Mouse (Mus musculus) midbrain, embryonic 10.5 days (tissue): ENCODE measurements around the gene Gm9970. TPM values are rescaled to one million over a fixed set of nuclear protein-coding genes. Genes with fewer than 3 reads are reported as not detected.
"Not testable (repeated sequence)": the region's sequence is repeated elsewhere in the genome, so short reads cannot be mapped to it uniquely, and the experiment has no call there.

Source experiments
- DNase-seq: peaks from one replicate; pipeline ENCODE4 v3.0.0-alpha.2; 2017; ENCODE audit warnings: low spot score
- H3K27ac ChIP-seq: fragments of 300-500 bp; sonication (generic); replicated peaks from 2 replicates; pipeline ENCODE4 v1.5.1; 2016; ENCODE audit warnings: mild to moderate bottlenecking
- H3K27me3 ChIP-seq: fragments of 300-500 bp; sonication (generic); 2 replicates; pipeline ENCODE4 v1.6.1; 2016; ENCODE audit warnings: low read depth, mild to moderate bottlenecking; ENCODE audit not compliant: poor library complexity, severe bottlenecking
- H3K36me3 ChIP-seq: fragments of 300-500 bp; sonication (generic); 2 replicates; pipeline ENCODE4 v1.6.1; 2016; ENCODE audit warnings: mild to moderate bottlenecking, moderate library complexity
- H3K4me1 ChIP-seq: fragments of 300-500 bp; sonication (generic); 2 replicates; pipeline ENCODE4 v1.6.1; 2016
- H3K4me3 ChIP-seq: fragments of 300-500 bp; sonication (generic); 2 replicates; pipeline ENCODE4 v1.5.1; 2016; ENCODE audit warnings: mild to moderate bottlenecking, moderate library complexity
- H3K9me3 ChIP-seq: fragments of 300-500 bp; sonication (generic); replicated peaks from 2 replicates; pipeline ENCODE4 v1.6.1; 2016; ENCODE audit warnings: mild to moderate bottlenecking
- WGBS: fragments of 180-500 bp; shearing (Covaris S2); methylation state at CpG from one replicate; pipeline ENCODE4 v1.1.7; 2016; 5-methylcytosine and 5-hydroxymethylcytosine counted together
- polyA plus RNA-seq: library from polyadenylated mRNA; unstranded; fragments of >200 nt; fragmentation: Nextera tagmentation; extraction: Ambion mirVana; gene quantifications from 2 replicates; pipeline ENCODE4 v1.2.1, GENCODE M21; 2016

The Gm9970 gene
- polyA plus RNA-seq, 1 experiment from 2014 or later: 0.23 TPM

DNA sequence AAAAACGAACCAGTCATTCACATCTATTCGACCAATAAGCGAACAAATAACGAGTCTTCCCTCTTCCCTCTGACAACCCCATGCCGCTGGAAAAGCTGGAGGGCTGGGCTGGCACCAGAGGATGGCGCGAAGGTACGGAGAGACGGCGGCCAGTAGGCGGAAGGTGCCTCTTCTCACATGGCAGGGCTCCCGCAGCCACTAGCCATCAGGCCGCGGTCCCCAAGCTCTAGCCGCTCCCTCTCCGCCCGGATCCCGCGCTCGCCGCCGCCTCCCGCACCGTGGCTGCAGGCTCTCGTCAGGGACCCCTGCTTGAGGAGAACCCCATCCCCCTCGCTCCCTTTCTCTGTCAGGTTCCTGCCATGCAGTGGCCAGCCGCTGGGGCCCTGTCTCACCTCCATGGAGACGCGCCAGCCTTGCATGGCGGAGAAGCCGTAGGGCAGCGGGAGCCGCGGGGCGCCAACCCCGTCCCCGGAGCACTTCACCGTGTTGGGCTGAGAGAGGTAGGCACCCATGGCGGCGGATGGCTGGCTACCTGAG, 21.1 kb downstream of the Gm9970 start:
- no peaks in the 10 kb centered on the region for H3K9me3 ChIP-seq
- no peak for DNase-seq
- under 1% methylated on average over 40 of the region's 40 CpGs for WGBS
- H3K27me3 ChIP-seq: no peaks in the 10 kb centered on the region
- H3K4me1 ChIP-seq: peaks cover 24% of the 10 kb centered on the region
- H3K27ac ChIP-seq: peak overlapping the region; percentile 95
- H3K36me3 ChIP-seq: peaks cover 16% of the 10 kb centered on the region
- peak overlapping the region; percentile 96 for H3K4me3 ChIP-seq

DNA sequence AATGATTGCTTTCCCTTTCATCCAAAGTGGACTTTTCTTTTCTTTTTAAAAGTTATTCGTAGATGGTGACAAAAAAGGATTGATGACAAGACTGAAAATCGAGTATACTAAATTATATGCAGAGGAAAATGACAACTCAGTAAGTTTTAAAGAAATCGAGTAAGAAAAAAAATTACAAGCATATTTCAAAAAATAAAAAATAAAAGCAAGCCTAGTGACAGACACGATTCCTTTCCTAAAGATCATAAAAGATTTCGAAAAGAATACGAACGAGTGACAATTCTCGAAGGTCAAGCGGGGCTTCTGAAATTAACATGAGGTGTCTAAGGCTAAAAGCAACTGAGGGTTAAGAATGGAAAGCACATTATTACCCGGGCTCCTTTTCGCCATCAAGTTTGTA, 21.6 kb downstream of the Gm9970 start:
- Histone ChIP-seq H3K4me1 (peaks cover 24% of the 10 kb centered on the region), H3K9me3 (no peaks in the 10 kb centered on the region), H3K27ac (peak overlapping the region; percentile 95), H3K27me3 (no peaks in the 10 kb centered on the region), H3K36me3 (peaks cover 16% of the 10 kb centered on the region), H3K4me3 (peak overlapping the region; percentile 96)
- DNase-seq: no peak
- WGBS: 3% methylated on average over 11 of the region's 11 CpGs

DNA sequence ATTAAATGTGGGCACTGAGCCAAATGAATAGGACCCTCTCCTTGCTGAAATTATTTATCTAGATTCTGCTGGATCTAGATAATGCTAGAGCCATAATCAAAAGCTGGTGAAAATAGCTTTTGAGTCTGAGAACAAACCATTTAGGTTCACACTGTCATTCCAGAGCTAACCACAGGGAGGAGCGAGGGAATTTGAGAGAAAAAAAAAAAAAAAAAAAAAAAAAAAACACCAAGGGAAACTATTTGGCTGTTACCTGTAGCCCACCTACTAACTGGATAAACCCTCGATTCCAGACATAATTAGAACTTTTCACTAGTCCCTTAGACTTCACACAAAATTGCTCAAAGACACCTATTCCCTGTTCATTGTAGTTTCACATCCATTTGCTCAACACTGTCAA, 22.0 kb downstream of the Gm9970 start:
- Histone ChIP-seq H3K9me3 (no peaks in the 10 kb centered on the region), H3K27me3 (no peaks in the 10 kb centered on the region), H3K36me3 (peaks cover 16% of the 10 kb centered on the region), H3K4me1 (peaks cover 24% of the 10 kb centered on the region), H3K4me3 (peak overlapping the region; percentile 96), H3K27ac (no peak overlapping the region)
- no peak for DNase-seq
- 6% methylated on average over 2 of the region's 2 CpGs for WGBS

DNA sequence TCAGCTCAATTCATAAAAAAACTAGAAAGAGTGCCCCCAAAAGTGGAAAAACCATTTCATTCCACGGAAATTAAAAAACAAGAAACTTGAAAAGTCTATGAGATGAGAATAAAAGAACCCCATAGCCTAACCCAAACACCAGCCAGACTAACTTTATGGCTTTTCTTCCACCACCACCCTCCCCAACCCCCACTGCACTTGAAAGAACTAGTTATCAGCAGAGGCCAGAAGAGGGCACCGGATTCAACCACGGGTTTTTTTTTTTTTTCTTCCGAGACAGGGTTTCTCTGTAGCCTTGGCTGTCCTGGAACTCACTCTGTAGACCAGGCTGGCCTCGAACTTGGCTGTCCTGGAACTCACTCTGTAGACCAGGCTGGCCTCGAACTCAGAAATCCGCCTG, 22.7 kb downstream of the Gm9970 start:
- Histone ChIP-seq H3K9me3 (no peaks in the 10 kb centered on the region), H3K27ac (no peak overlapping the region), H3K27me3 (no peaks in the 10 kb centered on the region), H3K4me3 (peak overlapping the region; percentile 20; the same call in 1 of the 2 replicates), H3K4me1 (peaks cover 24% of the 10 kb centered on the region), H3K36me3 (peaks cover 16% of the 10 kb centered on the region)
- DNase-seq: no peak
- WGBS: 77% methylated on average over 7 of the region's 7 CpGs

DNA sequence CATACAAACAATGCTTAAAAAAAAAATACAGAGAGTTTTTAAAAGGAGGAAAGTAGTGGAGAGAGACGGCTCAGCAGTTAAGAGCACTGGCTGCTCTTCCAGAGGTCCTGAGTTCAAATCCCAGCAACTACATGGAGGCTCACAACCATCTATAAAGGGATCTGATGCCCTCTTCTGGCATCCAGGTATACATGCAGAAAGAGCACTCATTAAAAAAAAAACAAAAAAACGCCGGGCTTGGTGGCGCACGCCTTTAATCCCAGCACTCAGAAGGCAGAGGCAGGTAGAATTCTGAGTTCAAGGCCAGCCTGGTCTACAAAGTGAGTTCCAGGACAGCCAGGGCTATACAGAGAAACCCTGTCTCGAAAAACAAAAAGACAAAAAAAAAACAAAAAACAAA, 24.5 kb downstream of the Gm9970 start:
- not testable (repeated sequence) for DNase-seq, H3K4me3 ChIP-seq, H3K27ac ChIP-seq, H3K27me3 ChIP-seq, H3K9me3 ChIP-seq
- WGBS: 89% methylated on average over 6 of the region's 6 CpGs
- H3K4me1 ChIP-seq: peaks cover 21% of the 10 kb centered on the region
- peaks cover 16% of the 10 kb centered on the region for H3K36me3 ChIP-seq

DNA sequence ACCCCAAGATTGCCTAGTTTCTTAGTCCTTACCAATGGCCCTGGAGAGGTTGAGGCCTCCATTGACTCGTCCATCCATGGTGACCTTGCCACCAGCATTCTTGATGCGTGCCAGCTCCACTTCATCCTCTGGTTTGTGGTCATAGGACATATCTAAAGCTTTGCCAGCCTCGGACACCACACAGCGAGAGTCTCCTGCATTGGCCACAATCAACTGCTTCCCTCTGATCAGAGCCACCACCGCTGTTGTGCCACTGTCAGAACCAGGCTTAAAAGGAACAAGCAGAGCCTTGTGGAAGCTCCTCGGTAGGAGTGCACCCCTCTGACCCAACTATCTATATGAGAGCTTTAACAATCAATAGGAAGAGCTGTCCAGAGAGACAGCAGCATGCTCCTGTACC, 36.6 kb downstream of the Gm9970 start:
- Histone ChIP-seq H3K27me3 (no peaks in the 10 kb centered on the region), H3K36me3 (peaks cover 81% of the 10 kb centered on the region), H3K9me3 (peaks cover 6% of the 10 kb centered on the region), H3K4me1 (peaks cover 27% of the 10 kb centered on the region), H3K27ac (no peak overlapping the region), H3K4me3 (no peak overlapping the region)
- 91% methylated on average over 6 of the region's 6 CpGs for WGBS
- no peak for DNase-seq

DNA sequence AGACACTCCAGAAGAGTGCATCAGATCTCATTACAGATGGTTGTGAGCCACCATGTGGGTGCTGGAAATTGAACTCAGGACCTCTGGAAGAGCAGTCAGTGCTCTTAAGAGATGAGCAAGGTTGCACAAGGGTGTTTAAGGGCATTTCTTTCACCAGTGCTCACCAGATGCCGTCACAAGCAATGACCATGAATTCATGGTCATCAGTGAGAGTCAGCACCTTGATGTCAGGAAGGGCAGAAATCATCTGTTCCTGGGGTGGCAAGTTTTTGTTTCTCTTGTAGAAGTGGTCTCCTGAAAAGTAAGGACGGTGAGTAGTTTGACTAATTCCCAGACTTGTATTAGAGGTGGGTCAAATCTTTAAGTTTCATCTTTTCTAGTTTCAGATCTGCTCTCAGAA, 37.2 kb downstream of the Gm9970 start:
- no peaks in the 10 kb centered on the region for H3K27me3 ChIP-seq
- WGBS: 93% methylated on average over 2 of the region's 2 CpGs
- H3K36me3 ChIP-seq: peaks cover 86% of the 10 kb centered on the region
- peaks cover 6% of the 10 kb centered on the region for H3K9me3 ChIP-seq
- no peak overlapping the region for H3K4me3 ChIP-seq
- H3K27ac ChIP-seq: no peak overlapping the region
- no peak for DNase-seq
- H3K4me1 ChIP-seq: peaks cover 27% of the 10 kb centered on the region

DNA sequence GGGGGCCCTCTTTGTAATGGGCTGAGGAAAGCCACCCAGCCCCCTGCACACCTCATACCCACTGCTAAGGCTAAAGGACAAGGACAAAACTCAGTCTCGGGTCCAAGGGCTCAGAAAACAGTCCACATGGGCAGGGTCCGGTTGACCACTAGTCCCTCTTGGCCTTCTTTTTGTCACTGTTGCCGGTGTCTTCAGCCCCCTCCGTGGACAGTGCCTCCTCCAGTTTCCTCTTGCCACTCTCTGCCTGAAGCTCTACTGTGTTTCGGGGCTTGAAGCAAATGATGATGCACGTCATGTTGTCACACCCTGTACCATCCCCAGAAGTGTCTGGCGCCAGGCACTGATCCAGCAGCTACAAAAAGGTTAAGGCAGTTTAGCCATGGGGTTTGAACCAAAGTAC, 38.1 kb downstream of the Gm9970 start:
- WGBS: 87% methylated on average over 7 of the region's 7 CpGs
- Histone ChIP-seq H3K27me3 (no peaks in the 10 kb centered on the region), H3K4me1 (peaks cover 27% of the 10 kb centered on the region), H3K36me3 (peaks cover 86% of the 10 kb centered on the region), H3K4me3 (peak overlapping the region; percentile 84), H3K9me3 (peaks cover 6% of the 10 kb centered on the region), H3K27ac (peak overlapping the region; percentile 96)
- no peak for DNase-seq

DNA sequence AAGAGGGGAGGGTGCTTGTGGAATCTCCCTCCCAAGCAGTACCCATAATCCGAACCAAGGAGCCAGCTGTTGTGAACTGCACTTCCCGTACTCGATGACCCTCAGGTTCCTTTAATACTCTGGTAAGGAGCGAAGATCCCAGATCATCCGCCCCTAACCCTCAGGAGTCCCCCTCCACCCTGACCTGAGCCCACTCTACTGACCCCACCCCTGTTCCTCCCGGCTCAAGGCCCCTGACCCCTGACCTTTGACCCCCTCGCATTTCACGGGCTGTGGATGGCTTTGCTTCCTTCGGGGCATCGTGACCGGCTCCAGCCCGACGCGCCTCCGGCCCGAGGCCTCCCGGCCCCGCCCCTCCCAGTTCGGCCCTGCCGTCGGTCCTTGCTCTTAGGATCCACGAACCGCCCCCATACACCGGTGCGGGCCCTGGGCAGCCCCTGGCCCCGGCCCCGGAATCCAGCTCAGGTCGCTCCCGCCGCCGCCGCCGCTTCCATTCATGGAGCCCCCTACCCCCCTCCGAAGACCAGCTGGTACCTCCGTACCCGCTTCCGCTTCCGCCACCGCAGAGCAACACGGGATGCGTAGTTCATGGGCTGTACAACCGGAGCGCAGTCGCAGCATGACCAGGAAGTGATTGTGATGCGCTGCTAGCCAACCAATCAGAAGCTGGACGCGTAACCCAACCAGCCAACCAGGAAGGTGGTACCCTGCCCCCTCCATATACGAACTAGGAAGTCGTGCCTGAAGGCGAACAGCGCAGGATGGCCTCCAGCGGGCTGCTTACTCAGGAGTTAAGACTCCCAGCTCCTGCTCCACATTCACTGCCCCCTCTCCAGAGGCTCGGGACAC, 39.1 kb downstream of the Gm9970 start, which contains the start of gene Zfp513:
TSS of gene Zfp513 (minus strand) at position 562 of the 849 bp plus-strand sequence.
- peaks cover 86% of the 10 kb centered on the region for H3K36me3 ChIP-seq
- under 1% methylated on average over 53 of the region's 53 CpGs for WGBS

DNA sequence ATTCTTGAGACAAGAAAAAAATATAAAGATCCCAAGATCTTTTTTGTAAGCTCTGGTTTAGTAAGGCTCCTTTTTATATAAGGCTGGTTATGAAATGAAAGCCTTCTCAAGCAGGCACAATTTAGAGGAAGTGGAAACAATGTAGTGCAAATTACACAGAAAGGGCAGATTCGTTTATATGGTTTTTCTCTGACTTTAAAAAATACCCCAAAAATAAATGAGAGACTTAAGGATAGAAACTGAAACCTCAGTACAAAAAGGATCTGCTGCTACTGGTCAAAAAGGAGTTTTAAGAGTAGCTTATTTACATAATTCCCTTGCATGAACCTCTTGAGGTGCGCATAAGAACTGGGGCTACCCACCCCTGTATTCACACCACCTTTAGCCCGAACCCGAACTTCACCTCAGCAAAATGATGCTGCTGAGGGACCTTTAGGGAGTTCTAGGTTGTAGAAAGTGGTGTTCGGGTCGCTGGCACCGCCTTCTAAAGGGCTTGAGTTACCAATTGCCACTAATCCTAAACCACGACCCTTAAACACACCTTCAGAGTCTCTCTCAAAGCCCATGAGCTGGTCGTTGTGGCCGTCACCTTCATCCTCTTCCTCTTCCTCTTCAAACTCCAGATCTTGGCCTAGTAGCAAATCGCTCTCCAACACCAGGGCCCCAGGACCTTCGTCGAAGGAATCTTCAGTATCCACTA, 39.8 kb downstream of the Gm9970 start:
- 24% methylated on average over 13 of the region's 13 CpGs for WGBS

More for the DNA sequence above, 39.1 kb downstream of the Gm9970 start, which contains the start of gene Zfp513:
- Histone ChIP-seq H3K4me3 (peak within 1 kb of the TSS; percentile 84), H3K27me3 (no peaks in the 10 kb centered on the region), H3K27ac (peak within 1 kb of the TSS; percentile 96), H3K9me3 (peaks cover 6% of the 10 kb centered on the region), H3K4me1 (peaks cover 27% of the 10 kb centered on the region)
- peak; percentile 97 for DNase-seq

DNA sequence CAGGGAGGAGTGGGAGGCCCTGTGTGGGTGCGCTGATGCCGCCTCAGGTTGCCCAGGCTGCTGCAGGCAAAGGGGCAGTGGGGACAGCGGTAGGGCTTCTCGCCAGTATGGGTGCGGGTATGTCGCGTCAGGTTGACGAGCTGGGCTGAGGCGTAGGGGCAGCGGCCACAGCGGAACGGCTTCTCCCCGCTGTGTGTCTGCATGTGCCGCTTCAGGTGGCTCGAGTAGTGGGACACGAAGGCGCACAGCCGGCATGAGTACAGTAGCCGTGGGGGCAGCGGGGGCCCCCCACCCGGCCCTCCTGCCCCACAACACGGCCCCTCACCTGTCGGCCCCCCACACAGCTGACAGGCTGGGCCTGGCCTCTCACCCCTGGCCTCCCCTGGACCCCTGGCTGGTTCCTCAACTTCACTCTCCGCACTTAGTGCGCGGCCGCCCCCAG, 40.7 kb downstream of the Gm9970 start:
- H3K27ac ChIP-seq: no peak overlapping the region
- peak overlapping the region; percentile 84 for H3K4me3 ChIP-seq
- WGBS: 90% methylated on average over 27 of the region's 27 CpGs
- no peak for DNase-seq
- peaks cover 6% of the 10 kb centered on the region for H3K9me3 ChIP-seq
- H3K36me3 ChIP-seq: peaks cover 87% of the 10 kb centered on the region
- no peaks in the 10 kb centered on the region for H3K27me3 ChIP-seq
- H3K4me1 ChIP-seq: peaks cover 27% of the 10 kb centered on the region

More for the DNA sequence above, 39.8 kb downstream of the Gm9970 start:
- Histone ChIP-seq H3K4me3 (peak overlapping the region; percentile 84), H3K27me3 (no peaks in the 10 kb centered on the region), H3K27ac (peak overlapping the region; percentile 96), H3K36me3 (peaks cover 87% of the 10 kb centered on the region), H3K9me3 (peaks cover 6% of the 10 kb centered on the region), H3K4me1 (peaks cover 27% of the 10 kb centered on the region)
- DNase-seq: no peak

DNA sequence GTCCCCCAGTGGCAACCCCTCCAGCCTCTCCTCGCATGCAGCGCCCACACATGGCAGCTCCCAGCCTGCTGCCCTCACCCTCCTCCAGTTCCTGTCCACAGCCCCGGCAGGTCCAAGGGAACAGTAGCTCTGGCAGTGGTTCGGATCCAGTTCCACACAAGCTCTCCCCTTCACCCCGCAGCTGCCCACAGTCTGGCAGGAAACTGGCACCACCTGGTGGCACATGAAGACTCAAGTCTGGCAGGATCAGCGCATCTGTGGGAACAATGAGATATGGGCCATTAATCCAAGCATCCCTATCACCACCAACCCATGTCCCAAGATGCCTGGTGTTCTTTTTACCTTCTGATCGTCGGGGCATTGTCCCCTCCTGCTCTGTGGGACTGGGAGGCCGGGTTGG, 41.1 kb downstream of the Gm9970 start:
- Histone ChIP-seq H3K27ac (no peak overlapping the region), H3K9me3 (peaks cover 6% of the 10 kb centered on the region), H3K27me3 (no peaks in the 10 kb centered on the region), H3K4me3 (peak overlapping the region; percentile 84; the same call in 1 of the 2 replicates), H3K36me3 (peaks cover 87% of the 10 kb centered on the region), H3K4me1 (peaks cover 27% of the 10 kb centered on the region)
- DNase-seq: no peak
- WGBS: 90% methylated on average over 9 of the region's 9 CpGs
